Mouse (Mus musculus) stomach, postnatal 0 days (tissue): Measurements from ENCODE around the gene Lgals3.

ENCODE experiments used
- CTCF ChIP-seq: IDR thresholded peaks from 2 replicates; pipeline ENCODE4 v1.5.1; 2016; ENCODE audit warnings: antibody characterized with exemption, low read depth, mild to moderate bottlenecking, moderate library complexity
- EP300 ChIP-seq: optimal IDR thresholded peaks from 2 replicates; pipeline ENCODE3; 2016; ENCODE audit warnings: antibody characterized with exemption

DNA sequence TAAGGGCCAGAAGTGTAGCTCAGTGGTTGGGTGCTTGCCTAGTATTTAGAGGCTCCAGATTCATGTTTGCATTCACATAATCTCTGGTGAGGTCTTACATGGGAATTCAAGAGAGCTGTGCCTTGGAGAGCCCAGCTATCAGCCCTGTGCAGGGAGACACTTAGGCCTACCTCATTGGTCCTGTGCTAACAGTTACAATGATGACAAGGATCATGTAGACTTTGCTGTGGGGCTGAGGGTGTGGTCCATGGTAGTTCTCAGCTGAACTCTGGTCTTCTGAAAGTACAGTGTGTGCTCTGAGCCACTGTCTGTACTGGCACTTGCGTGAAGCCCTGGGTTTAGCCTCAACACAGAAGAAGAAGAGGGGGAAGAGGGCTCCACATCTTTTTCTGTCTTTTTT, 20.8 kb upstream of the Lgals3 start:
- TF ChIP-seq CTCF = no peak
- no peak for TF ChIP-seq EP300
